Mouse (Mus musculus): ENCODE data around the gene Klhl7. TPM values are rescaled to one million over a fixed set of nuclear protein-coding genes. Genes with fewer than 3 reads are reported as not detected.

Klhl7 gene
- total RNA-seq (2017) = 21.9 and 29.0 TPM in 2 replicates

DNA sequence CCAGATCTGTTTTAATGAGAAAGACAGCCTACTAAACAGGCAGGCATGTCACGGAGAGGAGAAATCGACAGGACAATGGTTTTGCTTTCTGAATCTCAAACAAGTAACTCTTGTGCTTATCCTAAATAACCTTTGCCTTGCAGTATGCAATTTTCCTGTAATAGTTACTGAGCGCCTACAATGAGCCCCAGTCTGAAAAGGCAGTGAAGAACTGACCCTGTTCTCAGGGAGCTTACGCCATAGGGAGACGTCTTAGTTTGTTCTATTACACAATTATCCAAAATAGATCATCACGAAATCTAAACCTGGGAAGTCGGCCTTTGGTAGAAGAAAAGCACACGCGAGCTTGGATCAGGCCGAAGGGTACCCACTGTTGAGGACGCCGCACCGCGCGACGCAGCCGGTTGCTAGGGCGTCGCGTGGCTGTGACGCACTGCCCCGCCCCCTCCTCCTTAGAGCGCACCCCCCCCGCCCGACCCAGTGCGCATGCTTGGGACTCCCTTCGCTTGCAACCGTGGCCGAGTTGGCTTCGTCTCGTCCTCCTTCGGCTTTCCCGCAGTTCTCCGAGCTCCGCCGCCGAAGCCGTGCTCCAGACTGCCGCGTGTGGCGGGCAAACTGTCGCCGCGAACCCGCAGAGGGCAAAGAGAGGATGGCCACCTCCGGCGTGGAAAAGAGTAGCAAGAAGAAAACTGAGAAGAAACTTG, at the start of gene Klhl7:
Gene Klhl7 (plus strand): TSS at position 500 of the 704 bp plus-strand sequence.
- peak; percentile 92 for ATAC-seq (replicated peaks; ENCODE audit: low read depth, poor library complexity, severe bottlenecking)

DNA sequence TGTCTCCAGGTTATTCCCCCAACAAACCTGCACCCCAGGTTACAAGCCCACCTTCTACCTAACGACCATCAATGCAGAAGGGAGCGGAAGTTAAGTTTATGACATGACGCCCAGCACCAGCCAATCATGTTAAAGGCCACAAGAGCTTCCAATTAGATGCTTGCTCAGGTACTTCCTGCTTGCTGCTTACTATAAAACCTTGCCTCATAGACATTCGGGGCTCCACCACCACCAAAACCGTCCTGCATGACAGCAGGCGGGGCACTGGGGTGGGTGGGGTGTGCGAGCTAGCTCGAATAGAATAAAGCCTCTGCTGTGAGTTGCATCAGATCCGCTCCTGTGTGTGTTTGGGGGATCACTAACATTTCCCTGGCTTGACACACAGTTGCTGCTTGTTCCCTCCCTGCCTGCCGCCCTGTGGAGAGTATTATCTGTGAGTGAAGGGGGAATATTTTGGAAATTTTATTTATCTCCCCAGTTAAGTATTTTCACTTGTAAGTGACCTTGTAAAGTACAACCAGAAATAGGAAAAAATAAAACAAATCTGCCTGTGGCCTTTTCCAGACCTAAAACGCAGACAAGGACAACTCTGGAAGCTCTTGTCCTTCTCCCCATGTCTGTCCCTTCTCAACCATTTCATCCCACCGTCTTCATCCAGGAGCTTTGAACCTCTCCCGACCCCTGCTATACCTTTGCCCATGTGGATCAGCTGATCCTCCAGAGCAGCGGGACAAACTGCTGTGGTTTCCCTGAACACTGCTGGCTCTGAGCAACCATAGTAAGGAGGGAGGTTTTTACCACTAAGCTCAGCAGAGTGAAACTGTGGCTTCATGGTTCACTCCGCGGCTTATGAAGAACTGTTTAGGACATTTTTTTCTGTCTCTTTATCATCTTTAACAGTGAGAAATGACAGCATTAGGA, 48.4 kb upstream of the Klhl7 start:
- 0 out of 2 replicates have a peak, but pooled peaks have one; percentile 12 for ATAC-seq (replicated peaks; ENCODE audit: low read depth, poor library complexity, severe bottlenecking)

- peak; percentile 87 for ATAC-seq (replicated peaks; ENCODE audit: low read depth, poor library complexity, severe bottlenecking)
These were observed 46.9 kb upstream of the Klhl7 start for GRCm38 (mm10) chr5:24053245-24054190.

DNA sequence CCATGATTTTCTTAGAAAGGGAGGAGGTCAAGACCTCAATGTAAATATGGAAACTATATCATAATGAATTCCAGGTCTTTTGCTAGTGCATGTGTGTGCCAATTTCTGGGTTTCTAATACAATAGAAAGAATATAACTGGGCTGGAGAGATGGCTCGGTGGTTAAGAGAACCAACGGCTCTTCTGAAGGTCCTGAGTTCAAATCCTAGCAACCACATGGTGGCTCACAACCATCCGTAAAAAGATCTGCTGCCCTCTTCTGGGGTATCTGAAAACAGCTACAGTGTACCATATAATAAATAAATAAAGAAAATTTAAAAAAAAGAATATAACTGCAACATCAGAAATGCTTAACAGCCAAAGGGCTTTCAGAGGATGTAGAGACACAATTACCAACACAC, 46.0 kb upstream of the Klhl7 start:
- no peak for ATAC-seq (replicated peaks; ENCODE audit: low read depth, poor library complexity, severe bottlenecking)

GRCm38 (mm10) chr5:24056865-24057264, 43.5 kb upstream of the Klhl7 start:
- no peak for ATAC-seq (replicated peaks; ENCODE audit: low read depth, poor library complexity, severe bottlenecking)

GRCm38 (mm10) chr5:24057592-24057991, 42.8 kb upstream of the Klhl7 start:
- no peak for ATAC-seq (replicated peaks; ENCODE audit: low read depth, poor library complexity, severe bottlenecking)

DNA sequence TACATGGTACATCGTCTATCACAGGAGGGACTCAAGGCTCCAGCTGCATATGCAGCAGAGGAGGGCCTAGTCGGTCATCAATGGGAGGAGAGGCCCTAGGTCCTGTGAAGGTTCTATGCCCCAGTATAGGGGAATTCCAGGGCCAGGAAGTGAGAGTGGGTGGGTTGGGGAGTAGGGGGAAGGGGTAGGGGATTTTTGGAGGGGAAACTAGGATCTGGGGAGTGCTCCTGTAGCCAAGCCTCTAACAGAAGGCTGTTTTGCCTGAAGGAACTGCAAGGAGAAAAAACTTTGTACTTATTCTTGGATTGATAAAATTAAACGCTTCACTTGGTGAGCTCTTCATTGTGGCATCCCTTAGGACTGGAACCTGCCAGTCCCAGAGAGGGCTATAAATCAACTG, 39.5 kb upstream of the Klhl7 start:
- ATAC-seq (replicated peaks; ENCODE audit: low read depth, poor library complexity, severe bottlenecking) = no peak

- ATAC-seq (replicated peaks; ENCODE audit: low read depth, poor library complexity, severe bottlenecking) = no peak
These were observed 37.4 kb upstream of the Klhl7 start for GRCm38 (mm10) chr5:24063034-24063433.

DNA sequence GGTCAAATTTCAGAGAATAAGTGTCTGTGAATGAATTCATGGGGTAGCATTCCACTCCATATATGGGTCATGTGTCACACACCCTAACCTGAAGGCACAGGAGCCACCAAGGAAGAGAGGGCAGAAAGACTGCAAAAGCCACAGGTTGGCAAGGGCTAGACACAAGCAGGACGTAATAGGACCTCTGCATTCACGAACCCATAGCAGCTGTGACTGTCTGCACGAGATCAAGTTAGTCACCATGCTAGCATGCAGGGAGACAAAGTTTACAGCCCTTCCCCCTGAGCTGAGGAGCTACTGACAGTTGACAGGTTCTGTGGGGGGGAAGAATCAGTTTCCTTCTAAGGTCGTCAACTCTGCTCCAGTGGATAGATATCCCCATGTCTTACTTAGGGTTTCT, 36.9 kb upstream of the Klhl7 start:
- no peak for ATAC-seq (replicated peaks; ENCODE audit: low read depth, poor library complexity, severe bottlenecking)

GRCm38 (mm10) chr5:24068955-24069354, 31.4 kb upstream of the Klhl7 start:
- ATAC-seq (replicated peaks; ENCODE audit: low read depth, poor library complexity, severe bottlenecking) = no peak

GRCm38 (mm10) chr5:24072031-24072430, 28.4 kb upstream of the Klhl7 start:
- no peak for ATAC-seq (replicated peaks; ENCODE audit: low read depth, poor library complexity, severe bottlenecking)

DNA sequence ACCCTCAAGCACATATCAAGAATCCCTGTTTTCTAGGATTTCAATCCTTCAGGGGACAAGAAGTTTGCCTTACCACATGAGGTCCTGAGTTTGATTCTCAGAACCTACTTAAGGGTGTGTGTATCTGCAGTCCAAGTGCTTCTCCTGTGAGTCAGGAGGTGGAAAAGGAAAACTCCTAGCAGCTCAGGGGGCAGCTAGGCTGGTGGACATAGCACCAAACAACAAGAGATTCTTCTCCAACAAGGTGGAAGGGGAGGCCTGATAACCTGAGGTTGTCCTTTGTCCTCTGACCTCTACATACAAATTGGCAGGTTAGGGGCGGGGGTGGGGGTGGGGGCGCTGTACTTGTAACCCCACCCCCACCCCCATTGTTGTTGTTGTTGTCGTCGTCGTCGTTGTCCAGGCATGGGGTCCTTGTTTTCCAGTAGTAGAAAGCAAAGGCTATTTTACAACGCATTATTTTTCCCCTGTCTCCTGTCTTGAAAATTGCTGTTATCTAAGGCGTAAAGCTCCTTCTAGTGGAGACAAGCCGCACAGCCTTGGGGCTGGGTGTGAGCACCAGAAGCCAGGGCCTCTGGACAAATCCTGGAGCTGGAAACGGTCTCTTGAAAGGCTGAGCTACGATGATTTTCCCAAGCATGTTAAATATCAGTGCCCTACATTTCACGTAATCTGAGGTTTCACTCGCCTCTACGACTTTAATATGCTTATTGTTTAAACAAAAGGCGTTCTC, 23.3 kb upstream of the Klhl7 start:
- peak; percentile 96 for ATAC-seq (replicated peaks; ENCODE audit: low read depth, poor library complexity, severe bottlenecking)

DNA sequence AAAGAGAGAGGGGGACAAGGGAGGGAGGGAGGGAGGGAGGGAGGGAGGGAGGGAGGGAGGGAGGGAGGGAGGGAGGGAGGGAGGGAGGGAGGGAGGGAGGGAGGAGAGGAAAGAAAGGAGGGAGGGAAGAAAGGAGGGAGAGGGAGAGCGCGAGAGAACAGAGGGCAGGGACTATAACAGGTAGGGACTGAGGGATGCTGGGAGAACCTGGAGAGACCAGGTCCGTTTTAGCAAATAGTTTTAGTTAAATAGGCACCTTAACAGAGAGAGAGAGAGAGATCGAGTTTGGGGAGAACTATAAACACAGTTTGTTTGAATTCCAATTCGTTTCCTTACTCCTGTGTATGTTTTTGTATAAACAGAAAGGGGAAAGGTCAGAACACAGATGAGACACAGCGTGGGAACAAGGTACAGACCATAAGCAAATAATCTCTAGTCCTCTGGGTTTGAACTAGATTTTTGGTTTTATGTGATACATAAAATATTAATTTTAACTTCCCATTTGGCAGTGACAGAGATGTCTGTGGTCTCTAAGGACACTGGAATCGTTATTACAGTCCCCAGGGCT, 22.6 kb upstream of the Klhl7 start:
- no peak for ATAC-seq (replicated peaks; ENCODE audit: low read depth, poor library complexity, severe bottlenecking)

- ATAC-seq (replicated peaks; ENCODE audit: low read depth, poor library complexity, severe bottlenecking) = no peak
These were observed 21.8 kb upstream of the Klhl7 start for GRCm38 (mm10) chr5:24078420-24079179.

- ATAC-seq (replicated peaks; ENCODE audit: low read depth, poor library complexity, severe bottlenecking) = no peak
These were observed 19.6 kb upstream of the Klhl7 start for GRCm38 (mm10) chr5:24080826-24081225.

DNA sequence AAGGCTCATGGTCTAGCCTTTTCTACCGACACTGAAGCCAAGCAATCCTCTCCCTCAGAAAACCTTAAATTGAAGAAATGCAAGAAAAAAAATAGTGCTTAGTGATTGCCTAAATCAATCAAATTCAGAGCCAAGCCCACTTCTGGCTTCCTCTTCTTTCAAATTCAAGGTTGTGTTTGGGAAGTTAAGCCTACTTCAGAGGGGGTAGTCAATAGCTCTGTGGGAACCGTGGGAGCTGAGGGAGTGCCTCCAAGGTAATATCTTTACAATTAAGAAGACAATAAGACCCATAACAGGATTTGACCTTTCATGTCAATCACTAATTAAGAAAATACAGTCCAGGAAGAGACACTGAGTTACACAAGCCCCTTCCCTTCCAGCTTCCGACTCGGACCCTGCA, 15.6 kb upstream of the Klhl7 start:
- ATAC-seq (replicated peaks; ENCODE audit: low read depth, poor library complexity, severe bottlenecking) = no peak

GRCm38 (mm10) chr5:24086241-24086640, 14.2 kb upstream of the Klhl7 start:
- no peak for ATAC-seq (replicated peaks; ENCODE audit: low read depth, poor library complexity, severe bottlenecking)

DNA sequence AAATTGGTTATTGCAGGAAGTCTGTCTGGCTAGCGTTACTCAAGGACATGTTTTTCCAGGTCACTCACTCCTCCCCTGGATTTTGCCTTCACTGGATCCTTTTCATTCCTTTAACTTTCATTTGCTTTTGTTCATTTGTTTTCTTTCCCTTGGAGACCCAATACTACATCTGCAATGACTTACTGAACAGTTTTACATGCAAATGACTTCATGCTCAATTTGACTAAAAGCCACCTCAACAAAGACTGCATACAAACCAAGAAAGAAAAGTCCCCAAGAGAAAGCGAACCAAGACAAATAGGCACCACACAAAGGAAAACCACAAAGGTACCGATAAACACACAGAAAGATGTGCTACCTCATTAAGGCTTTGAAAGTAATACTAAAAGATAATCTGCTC, 13.5 kb upstream of the Klhl7 start:
- no peak for ATAC-seq (replicated peaks; ENCODE audit: low read depth, poor library complexity, severe bottlenecking)
